Mouse (Mus musculus) liver, postnatal 0 days (tissue): ENCODE results near the gene a.

ENCODE experiments used
- CTCF ChIP-seq: sonication (generic); IDR thresholded peaks from 2 replicates; pipeline ENCODE4 v1.5.1; 2016; ENCODE audit warnings: antibody characterized with exemption, low read depth
- EP300 ChIP-seq: IDR thresholded peaks from 2 replicates; pipeline ENCODE4 v1.6.1; 2016; ENCODE audit warnings: antibody characterized with exemption, low read depth, mild to moderate bottlenecking

DNA sequence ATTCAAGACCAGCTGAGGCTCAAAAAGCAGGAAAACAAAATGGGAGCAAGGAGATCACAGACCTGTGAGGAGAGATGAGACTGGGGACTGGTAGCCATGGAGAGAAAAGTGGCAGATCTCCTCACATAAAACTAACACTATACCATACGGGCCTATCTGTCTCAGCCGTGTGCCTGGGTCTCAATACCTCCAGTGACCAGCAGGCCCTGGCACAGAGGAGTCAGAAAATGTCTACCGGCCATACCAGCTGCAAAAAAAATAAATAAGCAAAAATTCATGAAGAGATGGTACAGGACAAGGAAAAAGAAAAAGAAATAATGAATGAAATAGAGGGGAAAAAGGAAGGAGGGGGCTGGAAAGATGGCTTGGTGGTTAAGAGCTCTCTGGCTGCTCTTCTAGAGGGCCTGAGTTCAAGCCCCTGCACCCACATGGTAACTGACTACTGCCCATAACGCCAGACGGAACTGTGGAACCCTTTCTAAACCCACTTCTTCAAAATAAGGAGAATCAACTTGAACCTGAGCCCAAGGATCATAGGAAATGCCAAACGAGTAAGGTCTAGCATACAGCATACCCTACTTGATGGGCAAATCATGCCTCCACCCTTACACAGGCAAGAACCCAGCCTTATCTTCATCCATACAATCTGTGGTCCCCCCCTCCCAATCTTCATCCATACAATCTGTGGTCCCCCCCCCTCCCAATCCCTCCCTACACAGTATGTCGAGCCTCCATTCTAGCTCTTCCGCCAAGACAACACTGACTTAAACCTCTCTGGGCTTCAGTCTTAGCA lies 281.3 kb downstream of the a start:
- TF ChIP-seq CTCF, result no peak
- TF ChIP-seq EP300, result no peak
